Mouse (Mus musculus) limb, embryonic 14.5 days (tissue): ENCODE measurements around the gene Ranbp2. TPM values are rescaled to one million over a fixed set of nuclear protein-coding genes. Genes with fewer than 3 reads are reported as not detected.

Experiments used
- ATAC-seq: fragments of 200-750 bp; cut with Nextera tagmentation; 2 replicates; pipeline ENCODE4 v1.8.0; 2017; ENCODE audit warnings: low read depth, moderate number of reproducible peaks, moderate TSS enrichment; ENCODE audit not compliant: low FRiP score
- DNase-seq: peaks from one replicate; pipeline ENCODE4 v3.0.0-alpha.2; 2015; ENCODE audit warnings: low spot score
- H3K27ac ChIP-seq: fragments of 300-500 bp; sonication (generic); replicated peaks from 2 replicates; pipeline ENCODE4 v1.5.1; 2014; ENCODE audit warnings: low read depth, mild to moderate bottlenecking, low read length, moderate library complexity, mixed read lengths
- H3K27me3 ChIP-seq: fragments of 300-500 bp; sonication (generic); 2 replicates; pipeline ENCODE4 v1.6.1; 2014; ENCODE audit warnings: low read length, mixed read lengths; ENCODE audit not compliant: control insufficient read depth, insufficient read depth
- H3K36me3 ChIP-seq: fragments of 300-500 bp; sonication (generic); 2 replicates; pipeline ENCODE4 v1.6.1; 2014; ENCODE audit warnings: mild to moderate bottlenecking, low read length, moderate library complexity, mixed read lengths; ENCODE audit not compliant: control insufficient read depth, insufficient read depth
- H3K4me1 ChIP-seq: fragments of 300-500 bp; sonication (generic); 2 replicates; pipeline ENCODE4 v1.6.1; 2014; ENCODE audit warnings: antibody characterized with exemption, low read length, mixed read lengths; ENCODE audit not compliant: control insufficient read depth, insufficient read depth
- H3K4me2 ChIP-seq: fragments of 300-500 bp; sonication (generic); replicated peaks from 2 replicates; pipeline ENCODE4 v1.6.1; 2014; ENCODE audit warnings: low read depth, mild to moderate bottlenecking, low read length, moderate library complexity; ENCODE audit not compliant: severe bottlenecking
- H3K4me3 ChIP-seq: fragments of 300-500 bp; sonication (generic); replicated peaks from 2 replicates; pipeline ENCODE4 v1.5.1; 2014; ENCODE audit warnings: low read length
- H3K9ac ChIP-seq: fragments of 300-500 bp; sonication (generic); 2 replicates; pipeline ENCODE4 v1.6.1; 2014; ENCODE audit warnings: mild to moderate bottlenecking, low read depth, low read length, moderate library complexity; ENCODE audit not compliant: severe bottlenecking
- H3K9me3 ChIP-seq: fragments of 300-500 bp; sonication (generic); 2 replicates; pipeline ENCODE4 v1.6.1; 2016; ENCODE audit warnings: low read length; ENCODE audit not compliant: control insufficient read depth
- POLR2A ChIP-seq: fragments of 200-500 bp; IDR thresholded peaks from 2 replicates; pipeline ENCODE4 v1.8.0; 2012; ENCODE audit warnings: inconsistent platforms, mild to moderate bottlenecking, moderate library complexity, borderline replicate concordance; ENCODE audit not compliant: insufficient read depth, insufficient read length; ENCODE audit errors: extremely low read depth
- WGBS: fragments of 180-500 bp; shearing (Covaris S2); extraction: QIAGEN DNeasy Blood & Tissue Kit; methylation state at CpG from one replicate; pipeline ENCODE4 v1.1.7; 2014; 5-methylcytosine and 5-hydroxymethylcytosine counted together
- polyA plus RNA-seq, 2 experiments: library from polyadenylated mRNA; depleted of rRNA in 1 of 2; stranded (reverse) in 1 of 2; unstranded in 1 of 2; fragments of >200 nt; fragmentation: Nextera tagmentation in 1 of 2; extraction: Ambion mirVana in 1 of 2; gene quantifications; 2 replicates each; pipeline versions ENCODE4 v1.2.1 to v1.2.3; 2012 to 2014

The Ranbp2 gene
- polyA plus RNA-seq (2012; rRNA removed): 11.1 and 15.3 TPM in 2 replicates
- 27.0 and 28.5 TPM in 2 replicates for polyA plus RNA-seq (2014; fragmentation: Nextera tagmentation; extraction: Ambion mirVana)

GRCm38 (mm10) chr10:58446384-58447279 lies at the start of gene Ranbp2:
TSS of gene Ranbp2 (plus strand) at chr10:58446920.
- peak within 1 kb of the TSS; percentile 96 for H3K9ac ChIP-seq
- peak within 1 kb of the TSS; percentile 96 for H3K27ac ChIP-seq
- peak within 1 kb of the TSS; percentile 62 for H3K4me2 ChIP-seq
- TF ChIP-seq POLR2A: 0 out of 2 replicates have a peak, but pooled peaks have one; percentile 75
- peak; percentile 99 for ATAC-seq
- H3K27me3 ChIP-seq: no peaks in the 10 kb centered on the region
- H3K36me3 ChIP-seq: no peaks in the 10 kb centered on the region
- peaks cover 7% of the 10 kb centered on the region; the same call in 1 of the 2 replicates for H3K4me1 ChIP-seq
- no peaks in the 10 kb centered on the region for H3K9me3 ChIP-seq
- 1% methylated on average over 55 of the region's 91 CpGs for WGBS
- peak; percentile 97 for DNase-seq
- peak within 1 kb of the TSS; percentile 97 for H3K4me3 ChIP-seq

- no peaks in the 10 kb centered on the region for H3K9me3 ChIP-seq
- ATAC-seq (no peak), DNase-seq (no peak)
- no peak overlapping the region for H3K27ac ChIP-seq
- H3K4me1 ChIP-seq: no peaks in the 10 kb centered on the region
- H3K36me3 ChIP-seq: peaks cover 10% of the 10 kb centered on the region
- no peak overlapping the region for H3K4me2 ChIP-seq
- no peak overlapping the region for H3K4me3 ChIP-seq
- no peak overlapping the region for H3K9ac ChIP-seq
- WGBS: 80% methylated on average over 8 of the region's 8 CpGs
- H3K27me3 ChIP-seq: no peaks in the 10 kb centered on the region
- TF ChIP-seq POLR2A: no peak
Measured at GRCm38 (mm10) chr10:58398941-58399340, 47.8 kb upstream of the Ranbp2 start.

GRCm38 (mm10) chr10:58401838-58402237 lies 44.9 kb upstream of the Ranbp2 start:
- no peaks in the 10 kb centered on the region for H3K9me3 ChIP-seq
- no peaks in the 10 kb centered on the region for H3K27me3 ChIP-seq
- DNase-seq (no peak), ATAC-seq (no peak)
- no peak for TF ChIP-seq POLR2A
- peaks cover 17% of the 10 kb centered on the region for H3K36me3 ChIP-seq
- H3K27ac ChIP-seq: no peak overlapping the region
- H3K4me2 ChIP-seq: no peak overlapping the region
- 86% methylated on average over 3 of the region's 3 CpGs for WGBS
- no peak overlapping the region for H3K4me3 ChIP-seq
- H3K9ac ChIP-seq: no peak overlapping the region
- no peaks in the 10 kb centered on the region for H3K4me1 ChIP-seq

GRCm38 (mm10) chr10:58404639-58405038 lies 42.1 kb upstream of the Ranbp2 start:
- no peak overlapping the region for H3K27ac ChIP-seq
- DNase-seq: no peak
- no peaks in the 10 kb centered on the region for H3K27me3 ChIP-seq
- no peak for TF ChIP-seq POLR2A
- no peak overlapping the region for H3K4me3 ChIP-seq
- H3K9me3 ChIP-seq: no peaks in the 10 kb centered on the region
- H3K4me1 ChIP-seq: no peaks in the 10 kb centered on the region
- 84% methylated on average over 6 of the region's 6 CpGs for WGBS
- peaks cover 34% of the 10 kb centered on the region for H3K36me3 ChIP-seq
- H3K4me2 ChIP-seq: no peak overlapping the region
- no peak for ATAC-seq
- H3K9ac ChIP-seq: no peak overlapping the region

GRCm38 (mm10) chr10:58405285-58405948 lies 41.3 kb upstream of the Ranbp2 start:
- Histone ChIP-seq H3K27me3 (no peaks in the 10 kb centered on the region), H3K27ac (no peak overlapping the region), H3K36me3 (peaks cover 42% of the 10 kb centered on the region), H3K4me2 (no peak overlapping the region), H3K4me3 (no peak overlapping the region), H3K9ac (no peak overlapping the region), H3K9me3 (no peaks in the 10 kb centered on the region), H3K4me1 (no peaks in the 10 kb centered on the region)
- ATAC-seq (no peak), DNase-seq (no peak)
- TF ChIP-seq POLR2A: no peak
- WGBS: 83% methylated on average over 4 of the region's 4 CpGs
